Mouse (Mus musculus): ENCODE results near the gene Scyl1. TPM values are rescaled to one million over a fixed set of nuclear protein-coding genes. Genes with fewer than 3 reads are reported as not detected.

The Scyl1 gene
- total RNA-seq, 1 experiment = 55.6 TPM

- no peaks in the 10 kb centered on the region for H3K9me3 ChIP-seq (ENCODE audit: control insufficient read depth, insufficient read depth, low read depth, low read length)
- peak overlapping the region; percentile 8; the same call in 1 of the 2 replicates for H3K9ac ChIP-seq (ENCODE audit: insufficient read depth, low read depth, low read length, poor library complexity, severe bottlenecking)
- no peak for TF ChIP-seq CHD2 (IDR thresholded peaks at IDR 0.05; ENCODE audit: low read depth, low read length)
- peak; percentile 91 for TF ChIP-seq ZC3H11A (IDR thresholded peaks at IDR 0.05; ENCODE audit: borderline replicate concordance, low read depth, low read length)
- TF ChIP-seq ZNF384 (IDR thresholded peaks at IDR 0.05; ENCODE audit: low read depth, low read length) = no peak
- TF ChIP-seq HCFC1 (IDR thresholded peaks at IDR 0.05; ENCODE audit: borderline replicate concordance, insufficient read depth, low read length) = no peak
- 0 out of 2 replicates have a peak, but pooled peaks have one; percentile 14 for TF ChIP-seq MAFK (IDR thresholded peaks at IDR 0.05; ENCODE audit: insufficient read depth, low read depth, low read length)
- no peak for DNase-seq (ENCODE audit: low read depth, low spot score)
- H3K27ac ChIP-seq (ENCODE audit: insufficient read depth, low read depth, low read length, poor library complexity, severe bottlenecking) = no peak overlapping the region; the same call in 1 of the 2 replicates
- in situ Hi-C loops (cut with MboI; ENCODE audit: low sequenced_read_pairs in 2 of 2, unreplicated experiment in 2 of 2) = loop anchor here in 1 of 2 experiments (5.0 kb wide), 1 partner anchor 90 kb away; the partner anchor contains the start of genes Frmd8 and Slc25a45
- H3K4me3 ChIP-seq (ENCODE audit: insufficient read depth in 1 of 2, low read depth in 1 of 2, low read length in 2 of 2, poor library complexity in 1 of 2, severe bottlenecking in 1 of 2) = no peak overlapping the region
- H3K4me1 ChIP-seq (ENCODE audit: control insufficient read depth in 2 of 2, insufficient read depth in 2 of 2, low read length in 2 of 2, poor library complexity in 1 of 2) = no peaks in the 10 kb centered on the region; a peak in 1 of 4 replicates
- no peaks in the 10 kb centered on the region for H3K36me3 ChIP-seq (ENCODE audit: control insufficient read depth, insufficient read depth, low read length, poor library complexity, severe bottlenecking)
Observed at GRCm38 (mm10) chr19:5787128-5787635, 16.0 kb upstream of the Scyl1 start.

- in situ Hi-C loops (cut with MboI; ENCODE audit: low sequenced_read_pairs in 2 of 2, unreplicated experiment in 2 of 2) = loop anchor here in 1 of 2 experiments (5.0 kb wide), 1 partner anchor 91 kb away; the partner anchor contains the start of genes Frmd8 and Slc25a45
- Histone ChIP-seq H3K27ac (ENCODE audit: insufficient read depth, low read depth, low read length, poor library complexity, severe bottlenecking) (no peak overlapping the region), H3K4me1 (ENCODE audit: control insufficient read depth in 2 of 2, insufficient read depth in 2 of 2, low read length in 2 of 2, poor library complexity in 1 of 2) (no peaks in the 10 kb centered on the region; a peak in 1 of 4 replicates), H3K4me3 (ENCODE audit: insufficient read depth in 1 of 2, low read depth in 1 of 2, low read length in 2 of 2, poor library complexity in 1 of 2, severe bottlenecking in 1 of 2) (no peak overlapping the region), H3K9me3 (ENCODE audit: control insufficient read depth, insufficient read depth, low read depth, low read length) (no peaks in the 10 kb centered on the region), H3K36me3 (ENCODE audit: control insufficient read depth, insufficient read depth, low read length, poor library complexity, severe bottlenecking) (no peaks in the 10 kb centered on the region), H3K9ac (ENCODE audit: insufficient read depth, low read depth, low read length, poor library complexity, severe bottlenecking) (no peak overlapping the region)
- no peak for DNase-seq (ENCODE audit: low read depth, low spot score)
- TF ChIP-seq ZC3H11A (IDR thresholded peaks at IDR 0.05; ENCODE audit: borderline replicate concordance, low read depth, low read length) = peak; percentile 68; the same call in 1 of the 2 replicates
- no peak for TF ChIP-seq CHD2 (IDR thresholded peaks at IDR 0.05; ENCODE audit: low read depth, low read length)
Observed at GRCm38 (mm10) chr19:5786441-5787114, 15.4 kb upstream of the Scyl1 start.

- TF ChIP-seq ZC3H11A (IDR thresholded peaks at IDR 0.05; ENCODE audit: borderline replicate concordance, low read depth, low read length) (no peak), ZNF384 (IDR thresholded peaks at IDR 0.05; ENCODE audit: low read depth, low read length) (no peak), CHD2 (IDR thresholded peaks at IDR 0.05; ENCODE audit: low read depth, low read length) (no peak), HCFC1 (IDR thresholded peaks at IDR 0.05; ENCODE audit: borderline replicate concordance, insufficient read depth, low read length) (no peak), MAFK (IDR thresholded peaks at IDR 0.05; ENCODE audit: insufficient read depth, low read depth, low read length) (no peak)
- in situ Hi-C loops (cut with MboI; ENCODE audit: low sequenced_read_pairs in 2 of 2, unreplicated experiment in 2 of 2) = loop anchor here in 1 of 2 experiments (5.0 kb wide), 1 partner anchor 92 kb away; the partner anchor contains the start of genes Frmd8 and Slc25a45
- Histone ChIP-seq H3K27ac (ENCODE audit: insufficient read depth, low read depth, low read length, poor library complexity, severe bottlenecking) (no peak overlapping the region), H3K9ac (ENCODE audit: insufficient read depth, low read depth, low read length, poor library complexity, severe bottlenecking) (no peak overlapping the region), H3K36me3 (ENCODE audit: control insufficient read depth, insufficient read depth, low read length, poor library complexity, severe bottlenecking) (no peaks in the 10 kb centered on the region), H3K4me3 (ENCODE audit: insufficient read depth in 1 of 2, low read depth in 1 of 2, low read length in 2 of 2, poor library complexity in 1 of 2, severe bottlenecking in 1 of 2) (no peak overlapping the region), H3K4me1 (ENCODE audit: control insufficient read depth in 2 of 2, insufficient read depth in 2 of 2, low read length in 2 of 2, poor library complexity in 1 of 2) (no peaks in the 10 kb centered on the region; a peak in 1 of 4 replicates), H3K9me3 (ENCODE audit: control insufficient read depth, insufficient read depth, low read depth, low read length) (no peaks in the 10 kb centered on the region)
- DNase-seq (ENCODE audit: low read depth, low spot score) = no peak
Observed at GRCm38 (mm10) chr19:5784958-5785577, 13.8 kb upstream of the Scyl1 start.

GRCm38 (mm10) chr19:5782121-5782520 is 10.9 kb upstream of the Scyl1 start:
- no peak for DNase-seq (ENCODE audit: low read depth, low spot score)
- TF ChIP-seq CHD2 (IDR thresholded peaks at IDR 0.05; ENCODE audit: low read depth, low read length) (no peak), ZC3H11A (IDR thresholded peaks at IDR 0.05; ENCODE audit: borderline replicate concordance, low read depth, low read length) (no peak), HCFC1 (IDR thresholded peaks at IDR 0.05; ENCODE audit: borderline replicate concordance, insufficient read depth, low read length) (no peak), MAFK (IDR thresholded peaks at IDR 0.05; ENCODE audit: insufficient read depth, low read depth, low read length) (no peak), ZNF384 (IDR thresholded peaks at IDR 0.05; ENCODE audit: low read depth, low read length) (no peak)
- no peak overlapping the region for H3K9ac ChIP-seq (ENCODE audit: insufficient read depth, low read depth, low read length, poor library complexity, severe bottlenecking)
- H3K36me3 ChIP-seq (ENCODE audit: control insufficient read depth, insufficient read depth, low read length, poor library complexity, severe bottlenecking) = no peaks in the 10 kb centered on the region
- in situ Hi-C loops (cut with MboI; ENCODE audit: low sequenced_read_pairs in 2 of 2, unreplicated experiment in 2 of 2) = no loop called here
- peaks cover 0 to 2% of the 10 kb centered on the region in 2 experiments; a peak in 1 of 4 replicates for H3K4me1 ChIP-seq (ENCODE audit: control insufficient read depth in 2 of 2, insufficient read depth in 2 of 2, low read length in 2 of 2, poor library complexity in 1 of 2)
- H3K9me3 ChIP-seq (ENCODE audit: control insufficient read depth, insufficient read depth, low read depth, low read length) = no peaks in the 10 kb centered on the region
- H3K4me3 ChIP-seq (ENCODE audit: insufficient read depth in 1 of 2, low read depth in 1 of 2, low read length in 2 of 2, poor library complexity in 1 of 2, severe bottlenecking in 1 of 2) = no peak overlapping the region
- H3K27ac ChIP-seq (ENCODE audit: insufficient read depth, low read depth, low read length, poor library complexity, severe bottlenecking) = no peak overlapping the region

All from ES-E14 (cell line).